Mouse (Mus musculus) embryonic facial prominence, embryonic 11.5 days (tissue): ENCODE results near the gene Osbpl3. TPM values are rescaled to one million over a fixed set of nuclear protein-coding genes. Genes with fewer than 3 reads are reported as not detected.

Source experiments
- ATAC-seq: fragments of 200-750 bp; cut with Nextera tagmentation; replicated peaks from 2 replicates; pipeline ENCODE4 v1.8.0; 2017; ENCODE audit warnings: low read depth; ENCODE audit not compliant: insufficient number of reproducible peaks, low FRiP score, low TSS enrichment
- DNase-seq: peaks from one replicate; pipeline ENCODE4 v3.0.0-alpha.2; 2015; ENCODE audit warnings: low spot score
- H3K27ac ChIP-seq: fragments of 300-500 bp; sonication (generic); replicated peaks from 2 replicates; pipeline ENCODE4 v1.5.1; 2014; ENCODE audit warnings: mild to moderate bottlenecking, low read depth, low read length, control low read depth
- H3K27me3 ChIP-seq: fragments of 300-500 bp; sonication (generic); 2 replicates; pipeline ENCODE4 v1.6.1; 2014; ENCODE audit warnings: mild to moderate bottlenecking, low read length, moderate library complexity, mixed read lengths; ENCODE audit not compliant: control insufficient read depth, insufficient read depth
- H3K36me3 ChIP-seq: fragments of 300-500 bp; sonication (generic); replicated peaks from 2 replicates; pipeline ENCODE4 v1.6.1; 2014; ENCODE audit warnings: low read depth, mild to moderate bottlenecking, low read length, moderate library complexity, mixed read lengths; ENCODE audit not compliant: control insufficient read depth, insufficient read depth
- H3K4me1 ChIP-seq: fragments of 300-500 bp; sonication (generic); 2 replicates; pipeline ENCODE4 v1.6.1; 2014; ENCODE audit warnings: low read length, mixed read lengths; ENCODE audit not compliant: control insufficient read depth, insufficient read depth
- H3K4me2 ChIP-seq: fragments of 300-500 bp; sonication (generic); 2 replicates; pipeline ENCODE4 v1.6.1; 2014; ENCODE audit warnings: low read depth, mild to moderate bottlenecking, control low read depth, low read length, moderate library complexity
- H3K4me3 ChIP-seq: fragments of 300-500 bp; sonication (generic); 2 replicates; pipeline ENCODE4 v1.5.1; 2014; ENCODE audit warnings: low read depth, low read length, control low read depth
- H3K9ac ChIP-seq: fragments of 300-500 bp; sonication (generic); replicated peaks from 2 replicates; pipeline ENCODE4 v1.6.1; 2014; ENCODE audit warnings: mild to moderate bottlenecking, control low read depth, low read length
- H3K9me3 ChIP-seq: fragments of 300-500 bp; sonication (generic); replicated peaks from 2 replicates; pipeline ENCODE4 v1.6.1; 2016; ENCODE audit warnings: mild to moderate bottlenecking, low read length, inconsistent platforms, mixed read lengths; ENCODE audit not compliant: control insufficient read depth
- WGBS: fragments of 180-500 bp; shearing (Covaris S2); extraction: QIAGEN DNeasy Blood & Tissue Kit; methylation state at CpG from one replicate; pipeline ENCODE4 v1.1.7; 2014; 5-methylcytosine and 5-hydroxymethylcytosine counted together
- polyA plus RNA-seq: library from polyadenylated mRNA; unstranded; fragments of >200 nt; fragmentation: Nextera tagmentation; extraction: Ambion mirVana; gene quantifications from 2 replicates; pipeline ENCODE4 v1.2.1, GENCODE M21; 2014

The Osbpl3 gene
- polyA plus RNA-seq, 1 experiment from 2014 or later: 9.0 TPM

- Histone ChIP-seq H3K9me3 (no peaks in the 10 kb centered on the region), H3K4me2 (no peak overlapping the region), H3K4me3 (no peak overlapping the region), H3K27me3 (no peaks in the 10 kb centered on the region), H3K27ac (no peak overlapping the region), H3K9ac (no peak overlapping the region), H3K36me3 (no peaks in the 10 kb centered on the region), H3K4me1 (no peaks in the 10 kb centered on the region)
- 64% methylated on average over 5 of the region's 5 CpGs for WGBS
- DNase-seq (no peak), ATAC-seq (no peak)
Measured at GRCm38 (mm10) chr6:50397116-50397515, 58.9 kb downstream of the Osbpl3 start.

- no peaks in the 10 kb centered on the region for H3K36me3 ChIP-seq
Measured at GRCm38 (mm10) chr6:50395641-50396312, 60.2 kb downstream of the Osbpl3 start.

GRCm38 (mm10) chr6:50394432-50394831 is 61.6 kb downstream of the Osbpl3 start:
- H3K36me3 ChIP-seq: no peaks in the 10 kb centered on the region
- 84% methylated on average over 3 of the region's 3 CpGs for WGBS
- H3K4me3 ChIP-seq: no peak overlapping the region
- no peaks in the 10 kb centered on the region for H3K4me1 ChIP-seq
- H3K27me3 ChIP-seq: no peaks in the 10 kb centered on the region
- H3K27ac ChIP-seq: no peak overlapping the region
- no peak overlapping the region for H3K9ac ChIP-seq
- DNase-seq (no peak), ATAC-seq (no peak)
- H3K9me3 ChIP-seq: no peaks in the 10 kb centered on the region
- no peak overlapping the region for H3K4me2 ChIP-seq

More at GRCm38 (mm10) chr6:50395641-50396312, 60.2 kb downstream of the Osbpl3 start:
- WGBS: 71% methylated on average over 7 of the region's 7 CpGs
- H3K4me3 ChIP-seq: no peak overlapping the region
- no peak overlapping the region for H3K27ac ChIP-seq
- H3K4me1 ChIP-seq: no peaks in the 10 kb centered on the region
- DNase-seq (no peak), ATAC-seq (no peak)
- no peak overlapping the region for H3K9ac ChIP-seq
- no peaks in the 10 kb centered on the region for H3K27me3 ChIP-seq
- no peak overlapping the region for H3K4me2 ChIP-seq
- H3K9me3 ChIP-seq: no peaks in the 10 kb centered on the region

- H3K4me2 ChIP-seq: no peak overlapping the region
- 89% methylated on average over 8 of the region's 8 CpGs for WGBS
- H3K9me3 ChIP-seq: no peaks in the 10 kb centered on the region
- H3K4me1 ChIP-seq: no peaks in the 10 kb centered on the region
- ATAC-seq: no peak
- no peak overlapping the region for H3K27ac ChIP-seq
- H3K27me3 ChIP-seq: no peaks in the 10 kb centered on the region
- no peak overlapping the region for H3K9ac ChIP-seq
- no peaks in the 10 kb centered on the region for H3K36me3 ChIP-seq
- no peak overlapping the region for H3K4me3 ChIP-seq
- DNase-seq: no peak
Measured at GRCm38 (mm10) chr6:50393960-50394359, 62.0 kb downstream of the Osbpl3 start.

- WGBS: 94% methylated on average over 3 of the region's 3 CpGs
- Histone ChIP-seq H3K27me3 (no peaks in the 10 kb centered on the region), H3K36me3 (no peaks in the 10 kb centered on the region), H3K4me1 (no peaks in the 10 kb centered on the region), H3K27ac (no peak overlapping the region), H3K4me3 (no peak overlapping the region), H3K4me2 (no peak overlapping the region), H3K9ac (no peak overlapping the region), H3K9me3 (no peaks in the 10 kb centered on the region)
- ATAC-seq: no peak
- DNase-seq: no peak
Measured at GRCm38 (mm10) chr6:50391951-50392350, 64.0 kb downstream of the Osbpl3 start.

GRCm38 (mm10) chr6:50390313-50390712 is 65.7 kb downstream of the Osbpl3 start:
- WGBS: 78% methylated on average over 5 of the region's 5 CpGs
- no peak overlapping the region for H3K9ac ChIP-seq

GRCm38 (mm10) chr6:50387629-50388028 is 68.4 kb downstream of the Osbpl3 start:
- Histone ChIP-seq H3K9me3 (no peaks in the 10 kb centered on the region), H3K4me3 (no peak overlapping the region), H3K4me2 (no peak overlapping the region), H3K4me1 (no peaks in the 10 kb centered on the region), H3K9ac (no peak overlapping the region), H3K27ac (no peak overlapping the region), H3K36me3 (no peaks in the 10 kb centered on the region), H3K27me3 (no peaks in the 10 kb centered on the region)
- DNase-seq: no peak
- ATAC-seq: no peak
- WGBS: 68% methylated on average over 5 of the region's 5 CpGs

More at GRCm38 (mm10) chr6:50390313-50390712, 65.7 kb downstream of the Osbpl3 start:
- H3K36me3 ChIP-seq: no peaks in the 10 kb centered on the region
- no peaks in the 10 kb centered on the region for H3K9me3 ChIP-seq
- H3K27me3 ChIP-seq: no peaks in the 10 kb centered on the region
- no peaks in the 10 kb centered on the region for H3K4me1 ChIP-seq
- no peak overlapping the region for H3K4me2 ChIP-seq
- no peak for DNase-seq
- no peak for ATAC-seq
- no peak overlapping the region for H3K27ac ChIP-seq
- H3K4me3 ChIP-seq: no peak overlapping the region

GRCm38 (mm10) chr6:50386497-50386896 is 69.5 kb downstream of the Osbpl3 start:
- H3K4me1 ChIP-seq: no peaks in the 10 kb centered on the region
- H3K27ac ChIP-seq: no peak overlapping the region
- no peak overlapping the region for H3K4me3 ChIP-seq
- no peaks in the 10 kb centered on the region for H3K27me3 ChIP-seq
- DNase-seq (no peak), ATAC-seq (no peak)
- no peaks in the 10 kb centered on the region for H3K9me3 ChIP-seq
- 84% methylated on average over 4 of the region's 4 CpGs for WGBS
- H3K36me3 ChIP-seq: no peaks in the 10 kb centered on the region
- H3K4me2 ChIP-seq: no peak overlapping the region
- no peak overlapping the region for H3K9ac ChIP-seq
